Mouse (Mus musculus) thymus, postnatal 0 days (tissue): ENCODE results near the gene Patl2. TPM values are rescaled to one million over a fixed set of nuclear protein-coding genes. Genes with fewer than 3 reads are reported as not detected.
A peak's percentile ranks its signal among the peaks of the same experiment; 100 is the strongest.

Experiments
- DNase-seq: peaks from one replicate; pipeline ENCODE4 v3.0.0-alpha.2; 2015; ENCODE audit warnings: low spot score
- polyA plus RNA-seq: library from polyadenylated mRNA; unstranded; fragments of >200 nt; fragmentation: Nextera tagmentation; extraction: Ambion mirVana; gene quantifications from 2 replicates; pipeline ENCODE4 v1.2.1, GENCODE M21; 2015

The Patl2 gene
- polyA plus RNA-seq, 1 experiment from 2014 or later: 2.5 TPM

GRCm38 (mm10) chr2:122172188-122172587 is 13.8 kb downstream of the Patl2 start:
- no peak for DNase-seq

- no peak for DNase-seq
Observed at GRCm38 (mm10) chr2:122171292-122171691, 14.7 kb downstream of the Patl2 start.

GRCm38 (mm10) chr2:122164293-122164692 is 21.7 kb downstream of the Patl2 start:
- no peak for DNase-seq

GRCm38 (mm10) chr2:122163430-122164195 is 22.4 kb downstream of the Patl2 start:
- DNase-seq: peak; percentile 60

GRCm38 (mm10) chr2:122162529-122162928 is 23.5 kb downstream of the Patl2 start:
- DNase-seq: no peak

- no peak for DNase-seq
Observed at GRCm38 (mm10) chr2:122161542-122161941, 24.4 kb downstream of the Patl2 start.

GRCm38 (mm10) chr2:122160680-122161079 is 25.3 kb downstream of the Patl2 start, which contains the start of gene Trim69:
Gene Trim69 (plus strand): TSS chr2:122160700.
- DNase-seq: peak; percentile 80

GRCm38 (mm10) chr2:122159667-122160066 is 26.3 kb downstream of the Patl2 start:
- DNase-seq: peak; percentile 74

- no peak for DNase-seq
Observed at GRCm38 (mm10) chr2:122158362-122158802, 27.6 kb downstream of the Patl2 start.

- no peak for DNase-seq
Observed at GRCm38 (mm10) chr2:122157561-122157960, 28.4 kb downstream of the Patl2 start.

GRCm38 (mm10) chr2:122156051-122156700 is 29.8 kb downstream of the Patl2 start:
- DNase-seq: no peak

- DNase-seq: no peak
Observed at GRCm38 (mm10) chr2:122155292-122155691, 30.7 kb downstream of the Patl2 start.

- no peak for DNase-seq
Observed at GRCm38 (mm10) chr2:122154479-122154878, 31.5 kb downstream of the Patl2 start.

GRCm38 (mm10) chr2:122153681-122154365 is 32.2 kb downstream of the Patl2 start:
- no peak for DNase-seq

- no peak for DNase-seq
Observed at GRCm38 (mm10) chr2:122152850-122153249, 33.1 kb downstream of the Patl2 start.

- no peak for DNase-seq
Observed at GRCm38 (mm10) chr2:122151221-122151620, 34.8 kb downstream of the Patl2 start.

- no peak for DNase-seq
Observed at GRCm38 (mm10) chr2:122149716-122150115, 36.3 kb downstream of the Patl2 start.

GRCm38 (mm10) chr2:122149316-122149715 is 36.7 kb downstream of the Patl2 start:
- DNase-seq: no peak

- peak; percentile 72 for DNase-seq
Observed at GRCm38 (mm10) chr2:122148242-122148917, 37.6 kb downstream of the Patl2 start.

- peak; percentile 97 for DNase-seq
Observed at GRCm38 (mm10) chr2:122147508-122148241, 38.3 kb downstream of the Patl2 start, which contains the start of gene B2m. Gene B2m (plus strand): TSS chr2:122147686.

GRCm38 (mm10) chr2:122146687-122147086 is 39.3 kb downstream of the Patl2 start:
- DNase-seq: no peak
